Comparison of ENCODE assay signal across 13 mouse cellular contexts in the genomic region with DNA sequence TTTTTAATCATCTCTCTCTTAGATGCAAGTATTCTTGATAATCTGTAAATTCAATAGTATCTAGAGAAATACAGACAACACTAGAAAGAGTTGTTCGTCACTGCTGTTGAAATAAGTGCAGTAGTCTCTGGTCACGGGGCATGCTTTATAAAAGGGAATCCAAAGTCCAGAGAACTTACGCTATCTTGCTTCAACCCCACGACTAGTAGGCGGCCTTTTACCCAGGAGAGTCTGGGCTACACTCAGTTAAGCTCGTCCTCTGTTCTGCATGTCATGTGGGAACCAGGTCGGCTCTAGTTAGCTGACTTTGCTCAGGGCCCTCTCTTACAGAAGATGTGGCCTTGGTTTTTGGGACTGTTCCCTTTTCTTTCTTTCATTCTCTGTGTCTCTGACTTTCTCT.
A peak's percentile ranks its signal among the peaks of the same experiment; 100 is the strongest.
DNase-seq lines count a peak whose midpoint lies in the region; ATAC-seq and TF ChIP-seq lines count a peak whose summit lies in the region.
"Had no signal": no experiment of that assay in that cellular context is flagged by ENCODE, and none has a peak within 500 bp of the region (broad histone marks: within the 10 kb centered on the region; RNA-seq: fewer than 3 reads in every experiment).

No protein-coding gene starts in this region.

- H3K36me3 ChIP-seq in heart, embryonic 13.5 days, result no peaks in the 10 kb centered on the region
- H3K36me3 ChIP-seq in heart, embryonic 11.5 days (ENCODE audit: control insufficient read depth, insufficient read depth, low read length), result no peaks in the 10 kb centered on the region
- no peaks in the 10 kb centered on the region for H3K36me3 ChIP-seq in liver, adult 2 months (ENCODE audit: control insufficient read depth, insufficient read depth, low read length)
- no peaks in the 10 kb centered on the region for H3K36me3 ChIP-seq in liver, embryonic 11.5 days (ENCODE audit: control insufficient read depth, insufficient read depth, low read length)
- no peaks in the 10 kb centered on the region for H3K36me3 ChIP-seq in hindbrain, embryonic 16.5 days (ENCODE audit: control insufficient read depth, insufficient read depth, low read length)
- H3K36me3 ChIP-seq in midbrain, embryonic 16.5 days (ENCODE audit: control insufficient read depth, insufficient read depth, low read length), result no peaks in the 10 kb centered on the region
- H3K36me3 ChIP-seq: liver, embryonic 13.5 days had no signal

- no peaks in the 10 kb centered on the region for H3K79me2 ChIP-seq in liver, adult 2 months (ENCODE audit: control insufficient read depth, insufficient read depth, low read length)

- 61% methylated on average over 7 of the region's 7 CpGs for WGBS in heart, embryonic 13.5 days
- WGBS in heart, embryonic 11.5 days (ENCODE audit: insufficient replicate concordance), result 71% methylated on average over 7 of the region's 7 CpGs
- 26% methylated on average over 7 of the region's 7 CpGs for WGBS in liver, adult 2 months
- 79% methylated on average over 7 of the region's 7 CpGs for WGBS in liver, embryonic 11.5 days
- 74% methylated on average over 7 of the region's 7 CpGs for WGBS in hindbrain, embryonic 16.5 days
- 64% methylated on average over 7 of the region's 7 CpGs for WGBS in midbrain, embryonic 16.5 days

- no peak for TF ChIP-seq POLR2A in liver, adult 2 months (IDR thresholded peaks at IDR 0.05; ENCODE audit: extremely low read depth, insufficient read depth, low read length)

- H3K27ac ChIP-seq in heart, embryonic 13.5 days (replicated peaks), result no peak overlapping the region
- H3K27ac ChIP-seq in heart, embryonic 11.5 days (ENCODE audit: low read depth, low read length), result no peak overlapping the region
- H3K27ac ChIP-seq in liver, adult 2 months (replicated peaks; ENCODE audit: insufficient read depth, low read depth, low read length), result peak overlapping the region; percentile 33; the same call in 1 of the 2 replicates
- no peak overlapping the region for H3K27ac ChIP-seq in liver, embryonic 11.5 days (ENCODE audit: low read depth, low read length)
- no peak overlapping the region for H3K27ac ChIP-seq in hindbrain, embryonic 16.5 days (ENCODE audit: low read depth, low read length)
- peak overlapping the region; percentile 78 for H3K27ac ChIP-seq in midbrain, embryonic 16.5 days (ENCODE audit: low read length)
- H3K27ac ChIP-seq: liver, embryonic 13.5 days had no signal

- no peak overlapping the region for H3K4me3 ChIP-seq in heart, embryonic 13.5 days
- no peak overlapping the region for H3K4me3 ChIP-seq in heart, embryonic 11.5 days (ENCODE audit: low read depth, low read length)
- no peak overlapping the region for H3K4me3 ChIP-seq in liver, adult 2 months (ENCODE audit: insufficient read depth, low read depth, low read length)
- no peak overlapping the region for H3K4me3 ChIP-seq in liver, embryonic 11.5 days (ENCODE audit: low read depth, low read length)
- H3K4me3 ChIP-seq in hindbrain, embryonic 16.5 days (ENCODE audit: low read length), result no peak overlapping the region
- no peak overlapping the region for H3K4me3 ChIP-seq in midbrain, embryonic 16.5 days (ENCODE audit: low read depth, low read length)
- H3K4me3 ChIP-seq: liver, embryonic 13.5 days had no signal

- H3K27me3 ChIP-seq in heart, embryonic 13.5 days (replicated peaks), result no peaks in the 10 kb centered on the region
- H3K27me3 ChIP-seq in heart, embryonic 11.5 days (ENCODE audit: control insufficient read depth, insufficient read depth, low read length), result no peaks in the 10 kb centered on the region
- H3K27me3 ChIP-seq in liver, adult 2 months (ENCODE audit: control insufficient read depth, insufficient read depth, low read length), result no peaks in the 10 kb centered on the region
- no peaks in the 10 kb centered on the region for H3K27me3 ChIP-seq in liver, embryonic 11.5 days (replicated peaks; ENCODE audit: control insufficient read depth, insufficient read depth, low read length)
- H3K27me3 ChIP-seq in hindbrain, embryonic 16.5 days (replicated peaks; ENCODE audit: control insufficient read depth, insufficient read depth, low read length), result no peaks in the 10 kb centered on the region
- no peaks in the 10 kb centered on the region for H3K27me3 ChIP-seq in midbrain, embryonic 16.5 days (ENCODE audit: control insufficient read depth, insufficient read depth, low read depth, low read length)
- H3K27me3 ChIP-seq: liver, embryonic 13.5 days had no signal

- H3K4me1 ChIP-seq in heart, embryonic 13.5 days, result peaks cover 45% of the 10 kb centered on the region
- peaks cover 22% of the 10 kb centered on the region for H3K4me1 ChIP-seq in heart, embryonic 11.5 days (ENCODE audit: control insufficient read depth, insufficient read depth, low read length)
- H3K4me1 ChIP-seq in liver, adult 2 months (ENCODE audit: control insufficient read depth, insufficient read depth, low read length), result peaks cover 10% of the 10 kb centered on the region
- H3K4me1 ChIP-seq in liver, embryonic 11.5 days (replicated peaks; ENCODE audit: control insufficient read depth, insufficient read depth, low read length), result no peaks in the 10 kb centered on the region
- peaks cover 20% of the 10 kb centered on the region for H3K4me1 ChIP-seq in hindbrain, embryonic 16.5 days (ENCODE audit: control insufficient read depth, insufficient read depth, low read depth, low read length)
- peaks cover 22% of the 10 kb centered on the region for H3K4me1 ChIP-seq in midbrain, embryonic 16.5 days (ENCODE audit: control insufficient read depth, insufficient read depth, low read length)

- no peak overlapping the region for H3K9ac ChIP-seq in heart, embryonic 13.5 days
- no peak overlapping the region for H3K9ac ChIP-seq in heart, embryonic 11.5 days (ENCODE audit: low read depth, low read length)
- H3K9ac ChIP-seq in liver, adult 2 months (ENCODE audit: low read depth, low read length), result no peak overlapping the region
- no peak overlapping the region for H3K9ac ChIP-seq in liver, embryonic 11.5 days (ENCODE audit: low read depth, low read length)
- no peak overlapping the region for H3K9ac ChIP-seq in hindbrain, embryonic 16.5 days (ENCODE audit: low read depth, low read length)
- peak overlapping the region; percentile 37; the same call in 1 of the 2 replicates for H3K9ac ChIP-seq in midbrain, embryonic 16.5 days (ENCODE audit: low read depth, low read length)
- H3K9ac ChIP-seq: liver, embryonic 13.5 days had no signal

- no peaks in the 10 kb centered on the region for H3K9me3 ChIP-seq in heart, embryonic 13.5 days
- no peaks in the 10 kb centered on the region for H3K9me3 ChIP-seq in heart, embryonic 11.5 days (replicated peaks; ENCODE audit: control insufficient read depth, low read length)
- H3K9me3 ChIP-seq in liver, embryonic 11.5 days (ENCODE audit: control insufficient read depth, low read length), result no peaks in the 10 kb centered on the region; the same call in 1 of the 2 replicates
- no peaks in the 10 kb centered on the region for H3K9me3 ChIP-seq in hindbrain, embryonic 16.5 days (ENCODE audit: control insufficient read depth, low read length)
- H3K9me3 ChIP-seq in midbrain, embryonic 16.5 days (replicated peaks; ENCODE audit: control insufficient read depth, low read length, poor library complexity, severe bottlenecking), result no peaks in the 10 kb centered on the region
- H3K9me3 ChIP-seq: liver, embryonic 13.5 days had no signal

- H3K4me2 ChIP-seq in heart, embryonic 13.5 days, result peak overlapping the region; percentile 55
- no peak overlapping the region; the same call in 1 of the 2 replicates for H3K4me2 ChIP-seq in heart, embryonic 11.5 days
- H3K4me2 ChIP-seq in liver, embryonic 11.5 days, result no peak overlapping the region
- H3K4me2 ChIP-seq in hindbrain, embryonic 16.5 days (ENCODE audit: low read length), result peak overlapping the region; percentile 47
- peak overlapping the region; percentile 40; the same call in 1 of the 2 replicates for H3K4me2 ChIP-seq in midbrain, embryonic 16.5 days (ENCODE audit: low read length)
- H3K4me2 ChIP-seq: liver, embryonic 13.5 days had no signal

- peak; percentile 90 for DNase-seq in liver, adult 2 months (ENCODE audit: extremely low read depth, low read depth, low spot score)
- DNase-seq in liver, embryonic 11.5 days (ENCODE audit: low spot score), result no peak
- DNase-seq in lung, postnatal 25 days (ENCODE audit: low spot score), result no peak
- no peak for DNase-seq in thymus, postnatal 36 days
- DNase-seq: gastrocnemius, postnatal 10 days; liver, embryonic 13.5 days; lung, postnatal 4 days; right cerebral cortex, postnatal 14 days; thymus, adult 18-20 months had no signal

- no peak for ATAC-seq in heart, embryonic 13.5 days (ENCODE audit: extremely low read depth, insufficient number of reproducible peaks, low FRiP score, low TSS enrichment)
- ATAC-seq in heart, embryonic 11.5 days (replicated peaks; ENCODE audit: insufficient number of reproducible peaks, low FRiP score, low TSS enrichment), result no peak
- no peak for ATAC-seq in liver, embryonic 11.5 days (replicated peaks; ENCODE audit: low FRiP score)
- ATAC-seq in hindbrain, embryonic 16.5 days, result no peak
- no peak for ATAC-seq in midbrain, embryonic 16.5 days

- no peak for TF ChIP-seq CTCF in liver, adult 2 months (IDR thresholded peaks at IDR 0.05; ENCODE audit: low read depth, low read length)

Comparison
In these comparisons a context has a peak if more than half of its experiments do, and no peak if none do; other contexts are left out.
1. H3K27ac ChIP-seq: peak in liver, adult 2 months (single experiment) and midbrain, embryonic 16.5 days (single experiment); none in heart, embryonic 13.5 days (single experiment), heart, embryonic 11.5 days (single experiment), liver, embryonic 11.5 days (single experiment) and hindbrain, embryonic 16.5 days (single experiment).
2. H3K4me2 ChIP-seq: peak in heart, embryonic 13.5 days (single experiment), hindbrain, embryonic 16.5 days (single experiment) and midbrain, embryonic 16.5 days (single experiment); none in heart, embryonic 11.5 days (single experiment) and liver, embryonic 11.5 days (single experiment).